Mouse (Mus musculus): ENCODE measurements around the gene Rtf2.

Gene Rtf2

GRCm38 (mm10) chr2:172441176-172441575 lies 820 bp downstream of the Rtf2 start:
- peak; percentile 36 to 45 for DNase-seq

DNA sequence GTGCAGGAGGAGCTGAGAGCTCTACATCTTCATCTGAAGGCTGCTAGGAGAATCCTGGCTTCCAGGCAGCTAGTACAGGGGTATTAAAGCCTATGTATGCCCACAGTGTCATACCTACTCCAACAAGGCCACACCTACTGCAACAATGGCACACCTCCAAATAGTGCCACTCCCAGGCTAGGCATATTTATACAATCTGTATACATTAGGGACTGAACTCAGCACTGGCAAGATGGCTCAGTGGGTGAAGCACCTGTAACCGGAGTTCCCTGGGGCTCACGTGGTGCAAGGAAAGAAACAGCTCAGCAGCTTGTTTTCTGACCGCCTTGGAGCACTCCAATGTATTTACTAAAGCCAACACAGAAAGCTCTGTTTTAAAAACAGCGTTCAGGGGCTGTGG lies 5.3 kb downstream of the Rtf2 start:
- DNase-seq: no peak

DNA sequence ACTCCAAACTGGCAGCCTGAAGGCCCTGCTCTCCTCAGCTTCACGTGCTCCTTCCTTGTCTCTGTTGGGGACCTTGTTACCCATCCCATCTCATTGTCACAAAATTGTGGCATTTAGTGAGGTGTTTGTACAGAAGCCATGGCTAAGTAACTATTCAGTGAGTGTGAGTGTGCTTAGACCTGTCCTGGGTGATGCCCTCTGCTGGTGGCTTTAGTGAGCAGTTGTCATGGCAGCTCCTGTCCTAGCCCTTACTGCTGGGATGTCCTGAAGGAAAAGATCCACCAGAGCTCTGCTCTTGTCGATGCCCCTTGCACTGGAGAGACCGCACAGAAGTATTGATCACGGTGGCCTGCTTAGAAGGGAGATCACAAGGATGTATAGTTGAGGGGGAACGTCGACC lies 7.0 kb downstream of the Rtf2 start:
- DNase-seq: peak; percentile 13 to 68

DNA sequence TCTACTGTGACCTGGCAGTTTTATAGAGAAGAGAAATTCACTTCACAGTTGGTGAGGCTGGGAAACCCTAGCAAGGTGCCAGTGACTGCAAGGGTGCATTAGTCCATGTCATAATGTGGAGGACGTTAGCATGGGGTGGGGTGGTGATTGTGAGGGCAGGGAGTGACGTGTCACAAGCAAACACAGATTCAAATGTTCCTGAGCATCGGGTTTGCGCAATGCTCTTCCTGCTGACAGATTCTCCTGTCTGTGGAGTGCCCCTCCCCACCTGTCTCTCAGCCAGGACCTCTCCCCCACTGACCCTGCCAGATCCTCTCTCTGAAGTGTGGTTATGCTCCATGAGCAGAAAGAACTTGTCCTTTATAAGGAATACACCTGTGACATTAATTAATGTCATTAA lies 8.0 kb downstream of the Rtf2 start:
- DNase-seq: no peak

DNA sequence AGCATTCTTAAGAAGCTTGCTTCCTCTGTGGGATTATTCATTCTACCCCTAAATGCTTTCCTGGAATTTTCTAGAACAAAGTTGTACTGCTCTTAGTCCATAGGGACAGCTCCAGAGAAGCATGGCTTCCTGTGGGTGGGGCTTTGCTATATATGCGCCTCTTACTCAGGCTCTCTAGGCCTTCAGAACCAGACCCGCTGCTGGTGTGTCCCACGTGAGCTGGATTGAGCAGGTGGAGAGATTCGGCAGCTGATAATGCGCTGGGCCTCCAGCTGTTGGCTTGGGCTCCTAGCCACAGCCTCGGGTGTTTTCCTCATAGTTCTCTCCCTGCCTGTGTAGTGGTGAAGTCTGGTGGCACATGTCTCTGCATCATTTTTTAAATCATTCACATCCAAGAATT lies 10.3 kb downstream of the Rtf2 start:
- DNase-seq: no peak

DNA sequence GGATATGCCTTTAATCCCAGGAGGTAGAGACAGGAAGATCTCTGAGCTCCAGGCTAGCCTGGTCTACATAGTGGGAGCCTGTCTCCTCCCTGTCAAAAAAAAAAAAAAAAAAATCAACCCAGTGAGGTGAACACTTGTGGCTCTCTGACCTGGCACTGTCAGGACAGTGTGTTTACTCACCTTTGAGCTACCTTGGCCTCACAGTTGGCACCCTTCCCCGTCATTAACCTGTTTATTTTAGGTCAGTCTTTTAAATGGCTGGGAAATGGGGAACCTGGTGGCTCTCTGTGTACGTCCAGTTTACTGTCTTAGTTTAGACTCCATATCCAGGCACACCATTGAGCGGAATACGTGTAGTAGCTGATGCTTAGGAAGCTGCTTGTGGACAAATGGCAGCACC lies 11.7 kb downstream of the Rtf2 start:
- DNase-seq: peak; percentile 24 to 47

DNA sequence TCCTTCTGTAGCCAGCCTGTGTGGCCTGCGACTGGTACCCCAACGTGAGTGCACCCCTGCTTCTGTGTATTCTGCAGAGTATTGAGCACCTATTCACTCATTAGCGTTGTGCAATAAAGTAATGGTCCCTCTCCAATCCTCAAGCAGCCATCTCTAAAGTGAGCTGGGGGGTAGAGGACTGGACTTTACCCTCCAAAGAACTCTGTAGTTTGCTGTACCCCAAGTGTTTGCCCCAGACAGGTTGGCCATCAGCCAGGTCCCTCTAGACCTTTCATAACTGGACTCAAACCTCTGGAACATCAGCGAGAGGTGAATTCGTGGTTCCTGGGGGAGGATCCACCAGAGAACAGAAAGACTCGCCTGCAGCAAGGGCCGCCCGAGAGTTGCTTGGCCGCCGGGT lies 12.1 kb downstream of the Rtf2 start:
- DNase-seq: peak; percentile 30 to 50

DNA sequence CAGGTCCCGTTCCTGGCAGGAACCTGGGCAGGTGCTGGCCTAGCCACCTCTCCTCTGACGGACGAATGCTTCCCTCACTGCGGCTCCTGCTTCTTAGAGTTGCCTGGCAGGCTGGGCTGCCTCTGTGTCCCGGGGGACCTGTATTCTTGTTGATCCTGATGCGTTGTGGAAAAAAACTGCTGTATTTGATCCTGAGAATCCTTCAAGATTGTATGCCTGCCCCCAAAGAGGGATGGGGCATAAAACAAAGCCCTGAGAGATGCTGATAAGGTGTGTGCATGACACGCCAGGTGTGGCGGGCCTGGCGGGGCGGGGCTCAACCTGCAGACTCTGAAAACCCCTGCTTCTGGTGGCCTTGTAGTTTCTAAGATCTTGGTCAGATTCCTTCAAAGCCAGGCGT lies 18.1 kb downstream of the Rtf2 start, which contains the start of gene Gcnt7:
Gene Gcnt7 (minus strand): TSS at position 101 of the 400 bp plus-strand sequence.
- DNase-seq: no peak

DNA sequence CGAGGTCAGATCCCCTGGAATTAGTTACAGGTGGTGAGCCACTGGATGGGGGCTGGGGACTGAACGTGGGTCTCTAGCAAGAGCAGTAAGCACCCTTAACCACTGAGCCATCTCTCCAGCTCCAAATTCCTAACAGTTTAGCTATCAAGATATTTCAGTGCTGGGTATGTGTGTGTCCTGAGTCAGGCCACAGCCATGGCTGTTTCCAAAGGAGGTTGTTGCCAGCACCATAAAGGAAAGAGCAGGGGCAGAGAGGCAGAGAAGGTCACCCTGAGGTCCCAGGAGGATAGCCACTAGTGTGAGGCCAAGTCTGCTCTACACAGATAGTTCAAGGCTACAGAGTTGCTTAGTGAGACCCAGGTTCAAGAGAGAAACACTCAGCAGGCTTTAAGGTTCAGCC lies 20.3 kb downstream of the Rtf2 start:
- DNase-seq: no peak

GRCm38 (mm10) chr2:172462813-172463212 lies 22.5 kb downstream of the Rtf2 start:
- DNase-seq: no peak

DNA sequence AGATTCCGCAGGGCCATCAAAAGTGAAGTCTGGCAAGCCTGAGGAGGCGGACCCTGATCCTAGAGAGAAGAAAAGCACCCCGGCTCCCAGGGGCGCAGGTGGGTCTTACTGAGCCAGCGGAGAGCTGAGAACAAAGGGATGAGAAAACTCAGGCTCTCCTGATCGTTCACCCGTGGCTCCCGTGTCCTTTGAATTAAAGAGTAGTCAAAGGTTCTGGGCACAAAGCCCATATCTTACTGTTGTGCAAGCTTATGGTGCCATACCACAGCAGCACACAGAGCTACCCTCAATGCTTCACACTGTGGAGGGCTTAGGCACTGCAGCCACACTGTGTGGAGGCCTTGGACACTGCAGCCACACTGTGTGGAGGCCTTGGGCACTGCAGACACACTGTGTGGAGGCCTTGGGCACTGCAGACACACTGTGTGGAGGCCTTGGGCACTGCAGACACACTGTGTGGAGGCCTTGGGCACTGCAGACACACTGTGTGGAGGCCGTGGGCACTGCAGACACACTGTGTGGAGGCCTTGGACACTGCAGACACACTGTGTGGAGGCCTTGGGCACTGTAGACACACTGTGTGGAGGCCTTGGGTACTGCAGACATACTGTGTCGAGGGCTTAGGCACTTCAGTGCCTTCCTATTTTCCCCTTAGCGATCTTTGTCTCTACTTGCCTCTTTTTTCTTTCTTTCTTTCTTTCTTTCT lies 26.2 kb downstream of the Rtf2 start:
- DNase-seq: peak; percentile 64 to 85

- no peak for DNase-seq
Measured at GRCm38 (mm10) chr2:172467206-172467605, 26.9 kb downstream of the Rtf2 start.

DNA sequence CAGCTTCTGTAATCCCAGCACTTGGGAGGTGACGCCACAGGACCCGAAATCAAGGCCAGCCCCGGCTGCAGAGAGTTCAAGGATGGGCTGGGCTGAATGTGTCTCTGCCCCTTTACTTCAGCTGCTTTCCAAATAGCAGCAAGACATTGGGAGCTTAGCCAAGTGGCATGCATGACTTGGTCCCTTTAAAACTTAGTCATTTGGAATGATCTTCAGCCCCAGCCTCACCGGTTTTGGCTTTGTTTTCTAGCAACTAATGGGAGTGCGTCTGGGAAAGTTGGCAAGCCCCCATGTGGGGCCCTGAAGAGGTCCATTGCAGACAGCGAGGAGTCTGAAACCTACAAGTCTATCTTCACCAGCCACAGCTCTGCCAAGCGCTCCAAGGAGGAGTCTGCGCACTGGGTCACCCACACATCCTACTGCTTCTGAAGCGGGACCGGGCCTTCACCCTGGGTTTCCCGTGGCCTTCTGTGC lies 28.0 kb downstream of the Rtf2 start:
- peak; percentile 81 to 82 for DNase-seq

GRCm38 (mm10) chr2:172472318-172472717 lies 32.0 kb downstream of the Rtf2 start, which contains the start of gene Fam209:
Gene Fam209 (plus strand): TSS chr2:172472520.
- DNase-seq: no peak

DNA sequence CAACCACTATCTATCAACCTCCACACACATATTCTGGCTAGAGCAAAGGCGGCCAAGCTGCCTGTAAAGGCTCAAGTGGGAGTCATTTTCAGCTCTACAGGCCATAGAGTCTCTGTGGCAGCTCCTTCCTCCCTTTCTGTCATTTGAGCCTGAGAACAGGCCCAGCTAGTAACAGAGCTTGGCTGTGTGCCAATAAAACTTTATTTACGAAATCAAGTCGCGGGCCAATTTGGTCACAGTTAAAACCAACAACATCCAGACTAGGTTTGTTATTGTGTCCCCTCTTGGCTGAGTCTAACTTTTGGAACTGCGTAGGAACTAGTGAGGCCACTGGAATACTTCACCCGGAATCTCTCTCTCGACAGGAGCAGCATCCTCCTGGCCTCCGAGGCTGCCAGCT lies 33.2 kb downstream of the Rtf2 start:
- peak in 1 of 2 experiments; percentile 19 for DNase-seq

DNA sequence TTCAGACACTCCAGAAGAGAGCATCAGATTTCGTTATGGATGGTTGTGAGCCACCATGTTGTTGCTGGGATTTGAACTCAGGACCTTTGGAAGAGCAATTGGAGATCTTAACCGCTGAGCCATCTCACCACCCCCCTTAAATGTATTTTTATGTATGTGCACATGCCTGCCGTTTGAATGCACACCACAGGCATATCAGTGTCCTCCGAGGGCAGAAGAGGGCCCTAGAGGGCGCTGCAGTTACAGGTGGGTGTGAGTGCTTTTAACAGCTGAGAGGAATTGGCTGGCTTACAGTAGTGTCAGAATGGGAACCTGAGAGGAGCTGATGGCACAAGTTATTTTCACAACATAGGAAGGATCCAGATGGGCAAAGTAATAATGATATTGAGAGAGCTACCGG lies 34.6 kb downstream of the Rtf2 start:
- peak; percentile 29 to 77 for DNase-seq

GRCm38 (mm10) chr2:172476707-172477260 lies 36.4 kb downstream of the Rtf2 start:
- DNase-seq: peak in 1 of 2 experiments; percentile 5

- no peak for DNase-seq
Measured at GRCm38 (mm10) chr2:172477350-172477749, 37.0 kb downstream of the Rtf2 start.

DNA sequence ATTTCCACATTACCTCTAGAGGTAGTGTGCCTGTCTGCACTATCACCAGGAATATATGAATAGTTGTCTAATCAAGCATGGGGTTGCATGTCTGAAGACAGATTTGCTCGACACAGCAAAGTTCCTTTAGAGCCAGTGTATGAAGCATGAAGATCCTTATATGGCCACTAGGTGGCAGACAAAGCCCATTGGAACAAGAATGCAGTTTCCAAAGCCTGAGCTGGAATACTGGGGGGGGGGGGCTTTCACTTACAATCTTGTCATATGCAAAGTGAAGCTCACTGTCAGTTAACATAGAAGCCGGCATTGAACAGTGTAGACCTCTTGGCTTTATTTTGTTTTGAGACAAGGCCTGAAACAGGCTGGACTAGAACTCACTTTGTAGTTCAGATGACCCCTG lies 37.5 kb downstream of the Rtf2 start:
- DNase-seq: peak; percentile 44 to 63

GRCm38 (mm10) chr2:172480296-172480695 lies 39.9 kb downstream of the Rtf2 start:
- no peak for DNase-seq

DNA sequence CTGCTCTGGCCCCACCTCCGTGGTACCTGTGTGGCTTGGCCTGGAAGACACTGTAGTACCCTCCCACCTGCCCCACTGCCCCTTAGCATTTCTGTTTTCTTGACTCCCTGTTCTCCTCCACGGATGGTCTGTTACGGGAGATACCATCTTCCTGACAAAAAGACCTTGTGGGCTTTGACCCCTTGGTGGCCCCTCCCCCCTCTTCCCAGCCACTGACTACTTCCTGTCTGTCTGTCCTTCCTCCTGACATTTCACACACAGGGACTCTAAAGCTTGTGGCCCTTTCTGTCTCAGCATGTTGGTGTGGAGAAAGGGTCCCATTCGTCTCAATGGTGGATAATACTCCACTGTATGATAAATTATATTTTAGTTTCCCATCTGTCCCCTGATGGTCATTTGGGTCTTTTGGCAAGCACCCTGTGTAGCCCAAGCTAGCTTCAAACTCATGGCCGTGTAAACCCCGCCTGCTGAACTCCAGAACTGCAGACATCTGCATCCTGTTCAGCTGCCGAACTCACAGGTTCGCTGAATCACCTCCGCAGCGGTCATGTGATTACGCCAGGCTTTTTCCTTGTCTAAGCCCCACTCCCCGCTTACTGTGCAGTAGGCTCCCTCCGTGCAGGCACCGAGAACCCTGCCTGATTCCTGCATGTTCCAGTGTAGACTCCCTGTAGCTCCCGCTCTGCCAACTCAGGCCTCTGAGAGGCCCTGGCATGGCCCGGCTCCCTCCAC lies 41.5 kb downstream of the Rtf2 start:
- no peak for DNase-seq

DNA sequence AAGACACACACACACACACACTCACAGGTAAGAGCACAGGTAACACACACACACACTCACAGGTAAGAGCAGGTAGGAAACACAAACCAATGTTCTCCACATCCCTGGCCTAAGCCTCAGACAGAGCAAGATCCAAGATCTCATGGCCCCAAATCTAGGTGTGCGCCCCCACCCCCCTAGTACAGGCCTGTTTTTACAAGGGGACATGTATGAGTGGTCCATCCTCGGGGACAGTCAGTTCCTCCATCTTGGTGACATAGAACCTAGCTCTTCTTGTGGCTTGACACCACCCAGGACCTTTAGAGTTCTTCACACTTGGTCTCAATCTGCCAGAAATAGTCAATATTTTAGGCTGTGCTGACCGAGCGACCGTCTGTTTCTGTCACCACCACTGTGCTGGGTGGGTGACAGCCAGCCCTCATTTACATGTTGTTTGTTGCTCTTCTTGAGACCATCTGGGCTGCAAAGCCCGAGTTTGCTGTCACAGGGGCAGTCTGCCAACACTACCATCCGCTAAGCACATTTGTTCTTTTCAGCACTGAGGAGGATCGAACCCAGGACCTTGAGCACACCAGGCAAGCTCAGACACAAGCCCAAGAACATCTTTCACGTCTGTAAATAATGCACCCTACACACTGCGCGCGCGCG lies 43.5 kb downstream of the Rtf2 start:
- DNase-seq: no peak

DNA sequence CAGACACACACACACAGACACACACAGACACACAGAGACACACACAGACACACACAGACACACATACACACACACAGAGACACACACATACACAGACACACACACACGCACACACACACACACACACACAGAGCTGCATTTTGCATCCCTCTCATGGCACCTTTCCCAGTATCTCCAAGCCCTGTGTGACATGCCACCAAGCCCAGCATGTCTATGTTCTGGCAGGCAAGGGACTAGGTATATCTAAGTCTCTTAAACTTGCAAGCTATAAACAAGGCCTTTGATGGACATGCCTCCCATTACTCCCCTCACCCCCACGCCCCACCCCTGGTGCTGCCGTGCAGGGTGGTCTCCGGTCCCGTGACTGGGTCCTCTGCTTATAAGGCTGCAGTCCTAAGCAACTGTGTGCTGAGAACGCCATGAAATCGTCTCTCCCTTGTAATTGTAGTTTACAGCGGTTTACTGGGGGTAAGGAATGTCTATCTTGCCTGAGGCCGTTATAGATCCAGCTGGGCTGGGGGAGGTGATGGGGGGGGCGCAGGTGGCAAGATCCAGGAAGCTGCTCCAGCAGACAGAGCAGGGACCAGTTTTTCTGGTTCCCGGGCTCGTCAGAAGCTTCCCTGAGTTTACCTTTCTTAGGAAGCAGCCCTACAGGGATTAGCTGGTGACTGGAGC lies 44.5 kb downstream of the Rtf2 start:
- no peak for DNase-seq

Data from kidney, postnatal 36 days (tissue).